Mouse (Mus musculus) midbrain, postnatal 0 days (tissue): ENCODE data around the gene Cd300e. TPM values are rescaled to one million over a fixed set of nuclear protein-coding genes. Genes with fewer than 3 reads are reported as not detected.

Experiments used
- ATAC-seq: fragments of 200-750 bp; cut with Nextera tagmentation; 2 replicates; pipeline ENCODE4 v1.8.0; 2017; ENCODE audit warnings: moderate number of reproducible peaks, mild to moderate bottlenecking, moderate TSS enrichment, moderate library complexity; ENCODE audit not compliant: low FRiP score
- DNase-seq: peaks from one replicate; pipeline ENCODE4 v3.0.0-alpha.2; 2015; ENCODE audit warnings: low spot score
- H3K27ac ChIP-seq: fragments of 300-500 bp; sonication (generic); 2 replicates; pipeline ENCODE4 v1.5.1; 2014; ENCODE audit warnings: low read depth, mild to moderate bottlenecking, low read length, mixed read lengths
- H3K27me3 ChIP-seq: fragments of 300-500 bp; sonication (generic); 2 replicates; pipeline ENCODE4 v1.6.1; 2014; ENCODE audit warnings: low read length, control low read depth, mixed read lengths; ENCODE audit not compliant: insufficient read depth
- H3K36me3 ChIP-seq: fragments of 300-500 bp; sonication (generic); 2 replicates; pipeline ENCODE4 v1.6.1; 2014; ENCODE audit warnings: low read length, control low read depth, mixed read lengths; ENCODE audit not compliant: insufficient read depth
- H3K4me1 ChIP-seq: fragments of 300-500 bp; sonication (generic); 2 replicates; pipeline ENCODE4 v1.6.1; 2014; ENCODE audit warnings: mild to moderate bottlenecking, control low read depth, antibody characterized with exemption, low read length, mixed read lengths; ENCODE audit not compliant: insufficient read depth
- H3K4me2 ChIP-seq: fragments of 300-500 bp; sonication (generic); 2 replicates; pipeline ENCODE4 v1.6.1; 2014; ENCODE audit warnings: low read depth, mild to moderate bottlenecking, low read length, mixed read lengths; ENCODE audit not compliant: poor library complexity, severe bottlenecking
- H3K4me3 ChIP-seq: fragments of 300-500 bp; sonication (generic); 2 replicates; pipeline ENCODE4 v1.5.1; 2014; ENCODE audit warnings: low read depth, mild to moderate bottlenecking, low read length, moderate library complexity
- H3K9ac ChIP-seq: fragments of 300-500 bp; sonication (generic); replicated peaks from 2 replicates; pipeline ENCODE4 v1.6.1; 2014; ENCODE audit warnings: mild to moderate bottlenecking, low read length, moderate library complexity, mixed read lengths; ENCODE audit not compliant: poor library complexity, severe bottlenecking
- H3K9me3 ChIP-seq: fragments of 300-500 bp; sonication (generic); 2 replicates; pipeline ENCODE4 v1.6.1; 2016; ENCODE audit warnings: low read length, control low read depth
- CTCF ChIP-seq: IDR thresholded peaks from 2 replicates; pipeline ENCODE4 v1.5.1; 2016; ENCODE audit warnings: antibody characterized with exemption, mild to moderate bottlenecking
- WGBS: fragments of 180-500 bp; shearing (Covaris S2); extraction: QIAGEN DNeasy Blood & Tissue Kit; methylation state at CpG from one replicate; pipeline ENCODE4 v1.1.7; 2014; 5-methylcytosine and 5-hydroxymethylcytosine counted together
- polyA plus RNA-seq: library from polyadenylated mRNA; unstranded; fragments of >200 nt; fragmentation: Nextera tagmentation; extraction: Ambion mirVana; gene quantifications from 2 replicates; pipeline ENCODE4 v1.2.1, GENCODE M21; 2015
- total RNA-seq: library from RNA; depleted of rRNA; stranded (reverse); fragments of >200 nt; gene quantifications from 2 replicates; pipeline ENCODE4 v1.2.3, GENCODE M21; 2014

Cd300e gene
- total and polyA plus RNA-seq, 2 experiments from 2014 or later = 0.10 TPM; not detected in 1

DNA sequence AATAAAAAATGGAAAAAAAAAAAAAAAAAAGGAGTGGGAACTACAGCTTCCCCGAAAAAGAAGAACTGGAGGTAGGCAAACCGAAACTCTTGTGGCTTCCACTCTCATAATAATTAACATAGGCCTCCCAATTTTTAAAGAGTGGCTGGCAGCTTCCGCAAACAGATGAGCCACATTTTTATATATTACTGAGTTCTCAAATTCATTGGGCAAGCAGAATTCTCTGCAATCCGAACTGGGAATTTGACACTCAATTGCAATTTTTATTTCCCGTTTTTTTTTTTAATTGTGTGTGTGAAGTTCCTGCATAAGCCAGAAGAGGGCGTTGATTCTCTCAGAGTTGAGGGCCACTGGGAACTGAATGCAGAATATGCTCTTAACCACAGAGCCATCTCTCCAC is 4.8 kb upstream of the Cd300e start:
- Histone ChIP-seq H3K4me2 (no peak overlapping the region), H3K36me3 (no peaks in the 10 kb centered on the region), H3K4me3 (no peak overlapping the region), H3K27me3 (no peaks in the 10 kb centered on the region), H3K4me1 (no peaks in the 10 kb centered on the region; the same call in 1 of the 2 replicates), H3K27ac (no peak overlapping the region), H3K9ac (no peak overlapping the region), H3K9me3 (no peaks in the 10 kb centered on the region)
- TF ChIP-seq CTCF = peak; percentile 33
- DNase-seq = no peak
- WGBS = 75% methylated on average over 6 of the region's 6 CpGs
- no peak for ATAC-seq

DNA sequence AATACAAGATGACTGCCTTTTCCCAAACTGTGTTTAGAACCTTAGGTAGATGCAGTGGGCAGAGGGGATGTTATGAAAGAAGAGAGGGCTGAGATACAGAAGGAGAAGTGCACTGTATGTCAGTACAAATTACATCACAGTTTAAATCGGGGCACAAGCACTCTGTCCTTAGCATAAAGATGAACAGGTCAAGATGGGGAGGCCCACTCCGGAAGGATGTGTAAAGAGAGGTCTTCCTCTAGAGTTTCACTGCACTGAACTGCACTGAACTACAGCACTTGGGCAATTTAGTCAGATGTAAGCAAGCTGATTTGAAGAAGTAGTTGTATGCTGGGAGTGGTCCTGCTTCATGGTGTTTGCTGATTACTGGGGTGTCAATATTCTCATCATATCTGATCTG is 2.2 kb downstream of the Cd300e start:
- Histone ChIP-seq H3K4me2 (no peak overlapping the region), H3K36me3 (no peaks in the 10 kb centered on the region), H3K9ac (no peak overlapping the region), H3K4me1 (no peaks in the 10 kb centered on the region), H3K27ac (no peak overlapping the region), H3K9me3 (no peaks in the 10 kb centered on the region), H3K27me3 (no peaks in the 10 kb centered on the region), H3K4me3 (no peak overlapping the region)
- WGBS = 89% methylated on average over 2 of the region's 2 CpGs
- no peak for DNase-seq
- ATAC-seq = no peak
- no peak for TF ChIP-seq CTCF

DNA sequence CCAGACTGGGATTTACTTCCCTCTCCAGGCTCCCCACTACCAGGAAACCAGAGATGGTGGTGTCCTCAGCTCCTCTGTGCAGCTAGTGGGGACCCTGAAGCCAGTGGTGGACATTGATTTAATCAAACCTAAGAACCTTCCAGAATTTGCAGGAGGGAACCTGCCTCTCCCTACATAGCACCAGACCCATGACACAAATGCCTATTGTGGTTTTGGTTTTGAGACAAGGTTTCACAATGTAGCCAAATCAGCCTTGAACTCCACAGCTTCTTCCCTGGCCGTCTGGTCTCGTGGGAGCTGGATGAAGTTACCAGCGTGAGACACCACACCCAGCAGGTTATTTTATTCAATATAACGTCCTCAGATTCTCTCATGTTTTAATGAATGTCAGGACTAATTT is 3.3 kb downstream of the Cd300e start:
- no peak for ATAC-seq
- no peaks in the 10 kb centered on the region for H3K36me3 ChIP-seq
- no peaks in the 10 kb centered on the region for H3K9me3 ChIP-seq
- H3K4me3 ChIP-seq = no peak overlapping the region
- no peaks in the 10 kb centered on the region for H3K4me1 ChIP-seq
- no peak overlapping the region for H3K9ac ChIP-seq
- no peak for TF ChIP-seq CTCF
- H3K4me2 ChIP-seq = no peak overlapping the region
- H3K27ac ChIP-seq = no peak overlapping the region
- DNase-seq = no peak
- 79% methylated on average over 4 of the region's 4 CpGs for WGBS
- no peaks in the 10 kb centered on the region for H3K27me3 ChIP-seq

DNA sequence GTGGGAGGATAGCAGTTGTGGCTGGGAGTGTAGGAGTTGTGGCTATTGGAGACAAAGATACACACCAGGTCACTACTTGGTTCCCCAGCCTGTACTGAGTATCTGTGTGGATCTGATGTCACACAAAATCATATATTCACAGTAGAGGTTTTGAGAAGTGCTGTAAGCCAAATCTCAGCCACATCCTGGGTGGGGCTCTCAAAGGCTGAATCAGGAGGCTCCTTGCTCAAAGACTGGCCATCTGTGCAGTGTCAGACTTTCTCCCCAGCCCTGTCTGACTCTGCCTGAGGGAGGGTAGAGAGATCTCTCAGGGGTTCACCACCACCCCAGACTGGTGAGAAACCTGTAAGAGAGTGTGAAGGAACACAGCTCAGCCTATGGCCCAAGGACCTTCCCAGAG is 7.4 kb downstream of the Cd300e start:
- TF ChIP-seq CTCF = no peak
- no peak for DNase-seq
- no peak for ATAC-seq
- Histone ChIP-seq H3K9me3 (no peaks in the 10 kb centered on the region), H3K9ac (no peak overlapping the region), H3K4me1 (no peaks in the 10 kb centered on the region), H3K27me3 (no peaks in the 10 kb centered on the region), H3K4me2 (no peak overlapping the region), H3K36me3 (no peaks in the 10 kb centered on the region), H3K27ac (no peak overlapping the region), H3K4me3 (no peak overlapping the region)

DNA sequence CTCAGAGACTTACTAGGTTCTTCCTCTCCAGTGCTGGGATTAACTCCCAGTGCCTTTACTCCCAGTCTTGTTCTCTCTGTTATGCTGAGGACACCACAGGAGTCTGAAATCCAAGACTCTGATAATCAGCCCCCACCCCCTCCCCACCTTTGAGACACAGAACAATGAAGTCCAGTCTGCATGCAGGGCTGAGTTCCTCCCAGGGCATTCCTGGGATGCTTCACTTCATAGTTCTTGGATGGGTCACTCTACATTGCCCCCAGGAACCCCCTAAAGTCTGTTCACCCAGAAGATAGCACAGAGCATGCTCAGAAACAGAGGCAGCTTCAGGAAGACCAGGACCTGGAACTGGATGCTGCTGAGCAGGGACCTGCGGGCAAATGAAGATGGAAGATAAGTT is 9.0 kb downstream of the Cd300e start:
- no peak overlapping the region for H3K9ac ChIP-seq
- no peaks in the 10 kb centered on the region for H3K9me3 ChIP-seq
- H3K27me3 ChIP-seq = no peaks in the 10 kb centered on the region
- H3K4me3 ChIP-seq = no peak overlapping the region
- DNase-seq (no peak), ATAC-seq (no peak)
- no peak overlapping the region for H3K4me2 ChIP-seq
- H3K36me3 ChIP-seq = no peaks in the 10 kb centered on the region
- no peak overlapping the region for H3K27ac ChIP-seq
- WGBS = 78% methylated on average over 1 of the region's 1 CpGs
- no peaks in the 10 kb centered on the region for H3K4me1 ChIP-seq
- TF ChIP-seq CTCF = no peak

DNA sequence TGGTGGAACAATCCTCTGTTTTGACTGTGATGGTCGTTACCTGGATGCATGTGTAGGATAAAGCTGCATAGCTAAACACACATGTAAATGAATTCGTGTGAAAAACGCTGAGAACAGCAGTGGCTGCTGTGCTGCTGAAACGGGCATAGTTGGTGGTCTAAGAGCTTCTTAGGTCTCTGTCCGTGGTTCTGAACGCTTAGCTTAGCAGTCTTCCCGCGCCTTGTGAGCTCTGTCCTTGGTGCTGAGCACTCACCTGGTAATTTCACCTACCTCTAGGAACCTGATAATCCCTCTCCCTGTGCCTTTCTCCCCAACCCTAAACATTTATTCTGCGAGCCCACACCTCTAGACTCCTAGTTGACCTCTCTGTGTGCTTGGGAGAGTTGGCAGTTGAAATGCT is 9.8 kb downstream of the Cd300e start:
- Histone ChIP-seq H3K27ac (no peak overlapping the region), H3K36me3 (no peaks in the 10 kb centered on the region), H3K9ac (no peak overlapping the region), H3K4me1 (no peaks in the 10 kb centered on the region), H3K4me2 (no peak overlapping the region), H3K4me3 (no peak overlapping the region), H3K27me3 (no peaks in the 10 kb centered on the region), H3K9me3 (no peaks in the 10 kb centered on the region)
- WGBS = 6% methylated on average over 9 of the region's 9 CpGs
- TF ChIP-seq CTCF = no peak
- no peak for ATAC-seq
- DNase-seq = peak; percentile 37
